Mouse (Mus musculus): ENCODE results near the gene Upk3bl. TPM values are rescaled to one million over a fixed set of nuclear protein-coding genes. Genes with fewer than 3 reads are reported as not detected.
A peak's percentile ranks its signal among the peaks of the same experiment; 100 is the strongest.
"Not testable (repeated sequence)": the region's sequence is repeated elsewhere in the genome, so short reads cannot be mapped to it uniquely, and the experiment has no call there.

The Upk3bl gene
- total RNA-seq, 4 experiments from 2014 or later: 0.43 to 0.63 TPM; not detected in 2

DNA sequence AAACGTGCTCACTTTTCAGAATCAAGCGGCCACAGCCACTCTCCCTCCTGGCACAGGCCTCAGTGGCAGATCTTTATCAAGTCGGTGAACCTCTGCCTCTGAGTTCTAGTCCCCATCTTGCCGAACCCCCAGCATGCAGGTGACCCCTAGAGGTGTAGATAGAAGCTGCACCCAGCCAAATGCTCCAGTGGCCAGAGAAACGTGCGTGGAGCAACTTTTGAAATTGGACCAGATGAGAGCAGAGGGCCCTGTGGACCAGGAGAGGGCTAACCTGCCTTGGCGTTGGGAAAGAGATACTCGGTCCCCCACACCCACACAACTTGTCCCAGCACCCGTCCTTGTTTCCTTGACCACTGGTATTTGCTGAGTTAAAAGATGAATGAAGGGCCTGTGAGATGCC is 8.9 kb upstream of the Upk3bl start:
- no peak for DNase-seq (ENCODE audit: low spot score in 2 of 2)

DNA sequence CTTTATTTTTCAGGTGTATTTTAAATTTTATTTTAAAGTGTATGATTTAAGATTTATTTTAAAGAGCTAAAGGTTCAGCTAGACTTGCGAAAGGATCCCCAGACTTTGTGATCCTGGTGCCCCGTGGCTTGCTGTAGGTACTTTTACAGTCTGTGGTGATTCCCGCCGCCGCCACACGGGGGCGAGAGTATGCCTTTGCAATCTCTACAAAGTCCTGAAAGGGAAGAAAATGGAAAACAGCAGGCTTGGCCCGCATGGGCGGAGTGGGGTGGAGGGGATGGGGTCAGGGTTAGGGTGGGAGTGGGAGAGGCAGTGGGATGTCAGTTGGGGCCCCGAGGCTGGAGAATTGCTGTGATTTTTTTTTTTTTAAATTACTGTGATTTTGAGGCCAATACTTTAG is 8.3 kb upstream of the Upk3bl start:
- peak; percentile 34 to 80 for DNase-seq (ENCODE audit: low spot score in 2 of 2)

DNA sequence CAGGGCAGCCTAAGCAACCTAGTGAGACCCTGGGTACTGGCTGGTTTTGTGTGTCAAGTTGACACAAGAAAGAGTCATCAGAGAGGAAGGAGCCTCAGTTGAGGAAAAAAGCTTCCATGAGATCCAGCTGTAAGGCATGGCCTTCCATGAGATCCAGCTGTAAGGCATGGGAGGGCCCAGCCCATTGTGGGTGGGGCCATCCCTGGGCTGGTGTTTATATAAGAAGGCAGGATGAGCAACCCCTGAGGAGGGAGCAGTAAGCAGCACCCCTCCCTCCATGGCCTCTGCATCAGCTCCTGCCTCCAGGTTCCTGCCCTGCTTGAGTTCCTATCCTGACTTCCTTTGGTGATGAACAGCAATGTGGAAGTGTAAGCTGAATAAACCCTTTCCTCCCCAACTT is 5.8 kb upstream of the Upk3bl start:
- DNase-seq (ENCODE audit: low spot score in 2 of 2): not testable (repeated sequence)

DNA sequence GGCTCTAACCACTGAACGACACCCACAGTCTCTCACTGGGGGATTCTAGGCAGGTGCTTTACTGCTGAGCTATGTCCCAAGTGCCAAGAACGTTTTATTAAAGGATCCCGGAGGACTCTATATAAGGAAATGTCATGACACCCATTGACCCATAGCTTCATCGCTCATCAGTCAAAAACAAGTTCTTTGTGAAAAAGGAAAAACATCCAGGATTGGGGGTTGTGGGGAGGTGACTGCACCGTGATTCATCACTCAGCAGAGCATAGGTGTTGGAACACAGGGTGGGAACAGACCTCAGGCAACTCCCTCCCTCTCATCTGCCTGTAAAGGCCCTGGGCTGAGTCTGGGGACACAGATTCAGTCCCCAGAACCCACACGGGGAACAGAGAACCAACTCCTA is 4.4 kb upstream of the Upk3bl start:
- no peak for DNase-seq (ENCODE audit: low spot score in 2 of 2)

DNA sequence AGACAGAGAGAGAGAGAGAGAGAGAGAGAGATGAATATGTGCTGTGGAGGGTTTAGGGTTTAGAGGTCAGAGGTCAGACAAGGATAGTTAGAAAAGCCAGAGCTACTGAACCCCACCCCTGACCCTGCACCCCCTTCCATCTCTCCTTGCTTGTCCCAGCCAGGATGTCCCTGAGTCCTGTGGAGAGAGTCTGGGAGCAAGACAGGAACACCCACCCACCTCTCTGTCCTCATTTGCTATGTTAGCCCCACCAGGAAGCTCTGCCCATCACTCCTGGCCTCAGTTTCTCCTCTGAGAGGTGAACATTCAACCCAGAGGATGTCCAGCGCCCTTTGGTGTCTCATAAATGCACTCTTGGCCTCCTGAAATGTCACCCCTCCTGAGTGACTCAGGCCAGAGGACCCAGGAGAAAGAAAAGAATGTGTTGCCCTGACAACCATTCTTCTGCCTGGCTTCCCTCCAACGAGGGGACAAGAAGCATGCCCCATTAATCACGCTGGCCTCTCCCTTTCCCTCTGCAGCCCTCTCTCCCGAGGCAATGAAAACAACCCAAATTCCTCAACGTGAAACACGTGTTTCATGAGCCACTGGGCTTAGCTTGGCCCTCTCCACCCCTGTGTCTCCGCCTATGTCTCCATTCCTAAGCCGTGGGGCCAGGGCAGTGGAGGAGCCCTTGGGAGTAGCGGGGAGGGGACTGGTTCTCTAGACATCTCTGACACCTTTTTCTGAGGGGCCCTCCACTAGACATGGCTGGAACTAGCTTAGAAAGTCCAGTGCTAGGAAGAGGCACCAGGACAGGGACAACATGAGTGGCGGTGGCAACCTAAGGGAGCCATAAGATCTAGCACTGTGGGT is 2.8 kb upstream of the Upk3bl start:
- peak in 1 of 2 experiments; percentile 19 for DNase-seq (ENCODE audit: low spot score in 2 of 2)

GRCm38 (mm10) chr5:136052861-136053655 is 1.2 kb upstream of the Upk3bl start:
- no peak for DNase-seq (ENCODE audit: low spot score in 2 of 2)

DNA sequence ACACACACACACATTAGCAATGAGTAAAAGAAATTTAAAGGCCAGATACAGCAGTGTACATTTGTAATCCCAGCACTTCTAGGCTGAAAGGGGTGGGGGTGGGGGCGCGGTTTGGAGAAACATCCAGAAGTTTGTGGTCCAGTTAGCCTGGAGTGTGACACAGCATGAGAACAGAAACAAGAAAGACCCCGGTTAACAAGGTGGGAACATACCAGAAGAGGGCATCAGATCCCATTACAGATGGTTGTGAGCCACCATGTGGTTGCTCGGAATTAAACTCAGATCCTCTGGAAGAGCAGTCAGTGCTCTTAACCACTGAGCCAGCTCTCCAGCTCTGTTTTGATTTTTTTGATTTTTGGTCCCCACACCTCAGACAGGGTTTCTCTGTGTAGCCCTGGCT is 1.8 kb downstream of the Upk3bl start:
- no peak for DNase-seq (ENCODE audit: low spot score in 2 of 2)

DNA sequence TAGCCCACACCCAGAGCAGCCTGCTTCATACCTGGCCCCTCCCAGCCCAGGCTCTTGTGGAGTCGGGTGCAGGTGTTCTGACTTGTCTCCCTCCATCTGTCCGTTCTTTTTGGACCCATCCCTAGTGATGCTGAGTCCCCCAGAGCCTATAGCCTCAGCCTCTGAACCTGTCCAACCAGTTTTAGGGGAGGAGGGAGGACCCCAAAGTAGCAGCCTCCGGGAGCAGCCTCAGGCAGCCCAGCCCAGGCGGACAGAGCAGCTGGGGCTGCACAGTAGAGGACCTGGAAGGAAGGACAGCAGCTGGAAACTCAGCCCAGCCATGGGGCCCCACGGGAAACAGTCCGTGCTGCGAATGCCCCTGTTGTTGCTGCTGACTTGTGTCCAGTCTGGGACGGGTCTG is 2.8 kb downstream of the Upk3bl start:
- no peak for DNase-seq (ENCODE audit: low spot score in 2 of 2)

DNA sequence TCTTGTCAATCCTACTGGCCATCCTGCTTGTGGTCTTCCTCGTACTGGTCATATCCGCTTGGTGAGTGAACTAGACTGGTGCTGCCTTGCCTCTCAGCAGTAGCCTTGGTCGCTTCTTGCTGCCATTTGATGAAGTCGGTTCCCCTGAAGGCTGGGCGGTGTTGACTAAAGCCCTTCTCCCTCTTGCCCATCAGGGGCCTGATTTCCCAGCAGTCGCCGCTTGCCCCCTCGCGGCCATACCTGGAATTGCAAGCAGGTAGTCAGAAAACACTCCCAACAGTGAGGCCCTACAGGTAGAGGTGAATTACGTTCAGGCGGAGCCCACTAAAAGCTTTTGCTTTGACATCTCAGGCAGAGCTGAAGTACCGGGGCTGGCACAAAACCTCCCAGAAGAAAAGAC is 7.3 kb downstream of the Upk3bl start:
- peak; percentile 34 to 67 for DNase-seq (ENCODE audit: low spot score in 2 of 2)

- DNase-seq (ENCODE audit: low spot score in 2 of 2): no peak
Measured at GRCm38 (mm10) chr5:136063920-136064319, 9.6 kb downstream of the Upk3bl start.

DNA sequence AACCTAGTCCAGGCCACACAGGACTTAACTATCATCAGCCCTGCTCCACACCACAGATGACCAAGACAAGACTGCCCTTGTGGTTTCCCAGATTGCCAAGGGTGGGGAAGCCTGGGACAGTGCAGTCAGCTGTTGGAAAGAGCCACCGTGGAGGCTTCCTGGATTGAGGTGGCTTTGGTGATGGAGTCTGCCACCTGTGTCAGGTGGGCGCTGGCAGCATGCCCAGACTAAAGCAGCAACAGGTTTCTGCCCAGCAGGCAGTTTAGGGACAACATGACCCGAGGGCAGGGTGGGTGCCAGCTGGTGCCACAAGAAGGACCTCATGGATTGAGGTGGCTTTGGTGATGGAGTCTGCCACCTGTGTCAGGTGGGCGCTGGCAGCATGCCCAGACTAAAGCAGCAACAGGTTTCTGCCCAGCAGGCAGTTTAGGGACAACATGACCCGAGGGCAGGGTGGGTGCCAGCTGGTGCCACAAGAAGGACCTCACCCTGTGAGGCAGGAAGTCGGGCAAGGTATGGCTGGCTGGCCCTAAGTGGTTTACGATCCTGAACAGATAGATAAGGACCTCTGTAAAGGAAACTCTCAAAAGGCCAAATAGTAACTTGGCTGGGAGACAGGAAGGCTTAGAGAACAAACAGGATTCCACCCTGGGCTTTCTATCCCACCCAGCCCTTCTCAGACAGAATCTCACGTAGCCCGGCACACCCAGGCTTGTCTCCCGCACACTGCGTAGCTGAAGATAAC is 12.3 kb downstream of the Upk3bl start:
- DNase-seq (ENCODE audit: low spot score in 2 of 2): not testable (repeated sequence)

DNA sequence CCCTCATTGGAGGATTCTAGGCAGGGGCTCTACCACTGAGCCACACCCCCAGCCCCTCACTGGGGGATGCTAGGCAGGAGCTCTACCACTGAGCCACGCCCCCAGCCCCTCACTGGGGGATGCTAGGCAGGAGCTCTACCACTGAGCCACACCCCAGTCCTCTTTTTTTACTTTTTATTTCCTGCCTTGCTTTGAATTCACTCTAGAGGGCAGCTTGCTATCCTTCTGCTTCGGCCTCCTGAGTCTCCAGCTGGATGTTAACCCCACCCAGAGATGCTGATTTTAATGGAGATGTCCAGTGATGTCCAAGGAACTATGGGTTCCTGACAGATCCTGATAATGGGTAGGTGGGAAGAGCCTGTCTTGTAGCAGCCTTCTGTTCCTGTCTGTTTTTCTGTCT is 15.1 kb downstream of the Upk3bl start:
- DNase-seq (ENCODE audit: low spot score in 2 of 2): no peak

DNA sequence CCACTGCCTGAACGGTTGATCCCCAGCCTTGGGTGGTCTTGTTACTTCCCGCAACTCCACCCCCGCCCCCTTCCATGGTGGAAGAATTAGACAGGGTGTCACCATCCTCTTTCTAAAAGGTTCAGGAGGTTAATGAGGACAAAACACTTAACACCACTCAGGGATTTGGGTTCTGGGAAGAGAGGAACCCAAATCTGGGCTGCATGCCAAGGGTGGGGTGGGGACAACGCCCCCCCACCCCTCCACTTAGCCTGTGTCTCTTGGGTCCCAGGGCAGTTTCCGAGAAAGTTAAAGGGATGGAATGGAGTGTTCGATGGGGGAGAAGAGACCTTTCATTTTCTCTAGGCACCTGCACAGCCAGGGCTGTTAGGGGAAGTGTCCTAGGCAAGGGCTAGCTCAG is 18.8 kb downstream of the Upk3bl start:
- DNase-seq (ENCODE audit: low spot score in 2 of 2): no peak

DNA sequence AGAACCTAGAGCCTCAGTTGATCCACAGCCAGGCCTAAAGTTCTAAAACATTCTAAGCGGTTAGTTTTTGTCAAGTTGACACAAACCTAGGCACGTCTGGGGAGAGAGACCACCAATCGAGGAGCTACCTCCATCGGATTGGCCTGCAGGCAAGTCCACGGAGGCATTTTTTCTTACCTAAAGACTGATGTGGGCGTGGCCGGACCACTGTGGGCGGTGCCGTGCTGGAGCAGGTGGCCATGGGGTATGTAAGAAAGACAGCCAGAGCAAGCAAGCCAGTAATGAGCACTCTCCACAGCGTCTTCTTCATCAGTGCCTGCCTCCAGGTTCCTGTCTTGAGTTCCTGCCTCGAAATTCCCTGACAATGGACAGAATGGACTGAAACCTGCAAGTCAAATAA is 19.2 kb downstream of the Upk3bl start:
- DNase-seq (ENCODE audit: low spot score in 2 of 2): no peak

DNA sequence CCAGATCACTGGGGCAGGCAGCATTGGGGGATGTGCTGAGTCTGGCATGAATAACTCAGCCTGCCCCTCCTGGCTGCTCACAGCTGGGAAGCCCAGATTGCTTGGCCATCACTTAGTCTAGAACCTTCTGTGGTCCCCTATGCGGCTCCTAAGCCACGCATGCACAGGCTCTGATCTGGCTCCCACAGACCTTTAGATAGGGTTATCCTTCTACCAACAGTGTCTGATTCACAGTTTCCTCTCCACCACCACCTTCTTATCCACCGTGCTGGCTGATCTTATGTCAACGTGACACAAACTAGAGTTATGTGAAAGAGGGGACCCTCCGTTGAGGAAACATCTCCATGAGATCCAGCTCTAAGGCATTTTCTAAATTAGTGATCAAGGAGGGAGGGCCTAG is 20.8 kb downstream of the Upk3bl start:
- no peak for DNase-seq (ENCODE audit: low spot score in 2 of 2)

GRCm38 (mm10) chr5:136076284-136076683 is 22.0 kb downstream of the Upk3bl start:
- DNase-seq (ENCODE audit: low spot score in 2 of 2): no peak

DNA sequence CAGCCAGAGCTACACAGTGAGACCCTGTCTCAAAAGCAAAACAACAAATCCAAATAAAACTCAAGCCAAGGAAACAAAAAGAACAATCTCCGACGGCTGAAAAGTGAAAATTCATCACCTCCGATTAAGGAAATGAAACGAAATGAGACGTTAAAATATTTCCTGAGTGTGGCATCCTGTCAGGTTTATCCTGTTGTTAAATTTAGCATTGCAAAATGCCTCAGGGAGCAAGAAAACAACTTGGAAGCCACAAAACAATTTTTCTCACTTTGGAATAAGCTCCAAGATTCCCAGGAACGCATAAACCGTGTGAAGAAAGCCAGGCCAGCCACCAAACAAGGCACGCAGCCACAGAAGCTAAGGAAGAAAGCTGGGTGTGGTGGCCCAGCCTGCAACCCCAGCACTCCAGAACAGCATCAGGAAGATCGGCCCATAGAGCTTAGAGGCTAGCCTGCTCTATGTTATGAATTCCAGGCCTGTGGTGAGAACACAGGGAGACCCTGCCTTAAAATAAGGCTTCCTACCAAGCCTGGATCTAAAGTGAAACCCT is 22.8 kb downstream of the Upk3bl start:
- DNase-seq (ENCODE audit: low spot score in 2 of 2): no peak

DNA sequence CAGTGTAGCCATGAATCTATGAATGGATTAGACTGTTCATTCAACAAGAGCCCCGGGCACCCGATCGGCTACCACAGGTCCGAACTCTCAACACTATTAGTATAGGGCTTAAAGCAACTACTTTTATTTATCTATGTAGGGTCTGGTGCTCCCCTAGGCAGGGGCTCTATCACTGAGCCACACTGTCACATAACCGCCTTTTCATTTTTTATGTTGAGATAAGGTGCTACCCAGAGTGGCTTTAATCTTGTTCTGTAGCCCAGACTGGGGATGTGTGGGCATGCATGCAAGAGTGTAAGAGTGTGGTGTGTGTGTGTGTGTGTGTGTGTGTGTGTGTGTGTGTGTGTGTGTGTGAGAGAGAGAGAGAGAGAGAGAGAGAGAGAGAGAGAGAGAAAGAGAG is 23.8 kb downstream of the Upk3bl start:
- DNase-seq (ENCODE audit: low spot score in 2 of 2): no peak

- DNase-seq (ENCODE audit: low spot score in 2 of 2): no peak
Measured at GRCm38 (mm10) chr5:136082345-136082744, 28.1 kb downstream of the Upk3bl start.

- peak; percentile 87 to 90 for DNase-seq (ENCODE audit: low spot score in 2 of 2)
Measured at GRCm38 (mm10) chr5:136083669-136084107, 29.4 kb downstream of the Upk3bl start, which contains the start of gene Rasa4. TSS of gene Rasa4 (plus strand) at chr5:136083916.

- DNase-seq (ENCODE audit: low spot score in 2 of 2): no peak
Measured at GRCm38 (mm10) chr5:136084144-136084881, 30.0 kb downstream of the Upk3bl start.
